In the genomic region with DNA sequence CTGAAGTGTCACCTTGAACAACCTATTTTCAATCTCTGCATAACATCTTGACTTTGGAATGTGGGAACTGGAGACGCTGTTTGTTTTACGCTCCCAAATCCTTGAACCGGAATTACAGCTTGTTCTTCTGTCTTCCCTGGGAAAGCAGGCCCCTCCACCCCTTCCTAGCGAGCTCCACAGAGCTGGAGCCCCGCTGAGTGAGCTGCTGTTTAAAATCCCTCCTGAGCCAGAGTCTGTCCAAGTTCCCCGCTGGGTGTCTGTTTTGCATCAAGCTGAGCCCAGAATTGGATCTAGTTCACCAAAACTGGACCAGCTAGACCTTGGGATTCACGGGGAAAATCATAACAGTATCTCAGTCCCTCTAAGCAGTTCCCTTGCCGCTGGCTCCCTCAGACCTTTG, we compare ENCODE assay signal across 7 mouse cellular contexts.
DNase-seq lines count a peak whose midpoint lies in the region; ATAC-seq and TF ChIP-seq lines count a peak whose summit lies in the region.

No protein-coding gene starts in this region.

- H3K9ac ChIP-seq in heart, adult 2 months (ENCODE audit: low read depth, low read length): no peak overlapping the region
- H3K9ac ChIP-seq in kidney, postnatal 0 days (ENCODE audit: low read depth, low read length): no peak overlapping the region
- H3K9ac ChIP-seq in midbrain, embryonic 12.5 days (replicated peaks): no peak overlapping the region

- H3K4me3 ChIP-seq in heart, adult 2 months: no peak overlapping the region
- no peak overlapping the region for H3K4me3 ChIP-seq in kidney, postnatal 0 days (replicated peaks; ENCODE audit: low read depth, low read length)
- no peak overlapping the region for H3K4me3 ChIP-seq in midbrain, embryonic 12.5 days
- no peak overlapping the region for H3K4me3 ChIP-seq in testis, adult 2 months (ENCODE audit: control insufficient read depth, low read depth, low read length)

- no peaks in the 10 kb centered on the region for H3K9me3 ChIP-seq in kidney, postnatal 0 days (replicated peaks; ENCODE audit: low read length)
- H3K9me3 ChIP-seq in midbrain, embryonic 12.5 days: no peaks in the 10 kb centered on the region

- TF ChIP-seq POLR2A in heart, adult 2 months (IDR thresholded peaks at IDR 0.05; ENCODE audit: insufficient read depth, low read depth, low read length): no peak
- no peak for TF ChIP-seq POLR2A in testis, adult 2 months (IDR thresholded peaks at IDR 0.05; ENCODE audit: control insufficient read depth, low read depth, low read length)

- H3K27me3 ChIP-seq in heart, adult 2 months (ENCODE audit: control insufficient read depth, insufficient read depth, low read length): no peaks in the 10 kb centered on the region
- H3K27me3 ChIP-seq in kidney, postnatal 0 days (ENCODE audit: insufficient read depth, low read length): no peaks in the 10 kb centered on the region
- no peaks in the 10 kb centered on the region for H3K27me3 ChIP-seq in midbrain, embryonic 12.5 days
- H3K27me3 ChIP-seq in testis, adult 2 months (ENCODE audit: control insufficient read depth, insufficient read depth, low read length): no peaks in the 10 kb centered on the region

- peak overlapping the region; percentile 23; the same call in 1 of the 2 replicates for H3K27ac ChIP-seq in heart, adult 2 months
- H3K27ac ChIP-seq in kidney, postnatal 0 days: no peak overlapping the region
- H3K27ac ChIP-seq in midbrain, embryonic 12.5 days (replicated peaks): no peak overlapping the region
- peak overlapping the region; percentile 66 for H3K27ac ChIP-seq in testis, adult 2 months (ENCODE audit: control insufficient read depth, insufficient read depth, low read depth, low read length)

- ATAC-seq in kidney, postnatal 0 days (replicated peaks; ENCODE audit: low FRiP score, low read depth): no peak
- ATAC-seq in midbrain, embryonic 12.5 days (ENCODE audit: low FRiP score, low read depth): no peak

- DNase-seq in cerebellum, adult 11-12 months: peak; percentile 78
- peak; percentile 58 for DNase-seq in embryo, embryonic 10.5 days (ENCODE audit: low spot score)
- peak in 1 of 2 experiments; percentile 43 for DNase-seq in heart, adult 2 months
- peak; percentile 82 for DNase-seq in kidney, postnatal 0 days (ENCODE audit: low spot score)
- no peak for DNase-seq in adrenal gland, adult 8-10 months

- 0 out of 2 replicates have a peak overlapping the region, but pooled peaks have one; percentile 27 for H3K4me2 ChIP-seq in kidney, postnatal 0 days (ENCODE audit: low read length)
- peak overlapping the region; percentile 28; the same call in 1 of the 2 replicates for H3K4me2 ChIP-seq in midbrain, embryonic 12.5 days (replicated peaks)

- peaks cover 6% of the 10 kb centered on the region for H3K4me1 ChIP-seq in heart, adult 2 months (ENCODE audit: control insufficient read depth, insufficient read depth, low read length)
- peaks cover 12% of the 10 kb centered on the region; the same call in 1 of the 2 replicates for H3K4me1 ChIP-seq in kidney, postnatal 0 days (replicated peaks; ENCODE audit: insufficient read depth, low read length)
- H3K4me1 ChIP-seq in midbrain, embryonic 12.5 days: peaks cover 24% of the 10 kb centered on the region
- peaks cover 2% of the 10 kb centered on the region; the same call in 1 of the 2 replicates for H3K4me1 ChIP-seq in testis, adult 2 months (ENCODE audit: control insufficient read depth, insufficient read depth, low read length)

- intact Hi-C loops in heart, adult 2 months (cut with DNase I): loop anchor here (5.0 kb wide), 1 partner anchor 89 kb away; no protein-coding TSS in a partner anchor

- no peaks in the 10 kb centered on the region for H3K36me3 ChIP-seq in heart, adult 2 months (ENCODE audit: control insufficient read depth, insufficient read depth, low read length)
- no peaks in the 10 kb centered on the region for H3K36me3 ChIP-seq in kidney, postnatal 0 days (ENCODE audit: insufficient read depth, low read length)
- H3K36me3 ChIP-seq in midbrain, embryonic 12.5 days: no peaks in the 10 kb centered on the region
- H3K36me3 ChIP-seq in testis, adult 2 months (ENCODE audit: control insufficient read depth, insufficient read depth, low read length): no peaks in the 10 kb centered on the region

- TF ChIP-seq CTCF in heart, adult 2 months (IDR thresholded peaks at IDR 0.05): no peak
- TF ChIP-seq CTCF in kidney, postnatal 0 days (IDR thresholded peaks at IDR 0.05; ENCODE audit: low read depth): no peak
- no peak for TF ChIP-seq CTCF in testis, adult 2 months (IDR thresholded peaks at IDR 0.05; ENCODE audit: control insufficient read depth, insufficient read depth, insufficient replicate concordance, low read depth, low read length)

- H3K79me2 ChIP-seq in heart, adult 2 months (replicated peaks; ENCODE audit: control insufficient read depth, insufficient read depth, low read length): no peaks in the 10 kb centered on the region

- TF ChIP-seq EP300 in heart, adult 2 months (IDR thresholded peaks at IDR 0.05; ENCODE audit: insufficient read depth, low read depth, low read length): no peak

- 24% methylated on average over 8 of the region's 8 CpGs for WGBS in heart, adult 2 months
- WGBS in kidney, postnatal 0 days: 13% methylated on average over 8 of the region's 8 CpGs
- WGBS in midbrain, embryonic 12.5 days: 8% methylated on average over 8 of the region's 8 CpGs

Comparison
In these comparisons a context has a peak if more than half of its experiments do, and no peak if none do; other contexts are left out.
1. H3K27ac ChIP-seq: peak in heart, adult 2 months (single experiment) and testis, adult 2 months (single experiment); none in kidney, postnatal 0 days (single experiment) and midbrain, embryonic 12.5 days (single experiment).